Mouse (Mus musculus): ENCODE data around the gene Zfp691. TPM values are rescaled to one million over a fixed set of nuclear protein-coding genes. Genes with fewer than 3 reads are reported as not detected.
A peak's percentile ranks its signal among the peaks of the same experiment; 100 is the strongest.

Zfp691 gene
- polyA plus RNA-seq, 1 experiment from 2014 or later: 8.3 TPM

- peaks cover 14% of the 10 kb centered on the region for H3K4me1 ChIP-seq (replicated peaks)
- no peak overlapping the region for H3K4me2 ChIP-seq
- peaks cover 38% of the 10 kb centered on the region for H3K36me3 ChIP-seq
- no peaks in the 10 kb centered on the region for H3K27me3 ChIP-seq (replicated peaks)
- no peak overlapping the region for H3K4me3 ChIP-seq
- 4% methylated on average over 4 of the region's 4 CpGs for WGBS
- no peak overlapping the region for H3K9ac ChIP-seq
- ATAC-seq (ENCODE audit: insufficient number of reproducible peaks, low FRiP score): no peak
- no peak overlapping the region for H3K27ac ChIP-seq (ENCODE audit: poor library complexity, severe bottlenecking)
- no peaks in the 10 kb centered on the region for H3K9me3 ChIP-seq (replicated peaks)
Measured at GRCm38 (mm10) chr4:119167663-119168062, 6.3 kb downstream of the Zfp691 start.

GRCm38 (mm10) chr4:119167068-119167467 lies 6.9 kb downstream of the Zfp691 start:
- no peak for ATAC-seq (ENCODE audit: insufficient number of reproducible peaks, low FRiP score)
- no peaks in the 10 kb centered on the region for H3K9me3 ChIP-seq (replicated peaks)
- H3K27ac ChIP-seq (ENCODE audit: poor library complexity, severe bottlenecking): no peak overlapping the region
- 83% methylated on average over 4 of the region's 4 CpGs for WGBS
- H3K4me2 ChIP-seq: no peak overlapping the region
- no peak overlapping the region for H3K4me3 ChIP-seq
- no peak overlapping the region for H3K9ac ChIP-seq
- no peaks in the 10 kb centered on the region for H3K27me3 ChIP-seq (replicated peaks)
- H3K4me1 ChIP-seq (replicated peaks): peaks cover 9% of the 10 kb centered on the region
- peaks cover 36% of the 10 kb centered on the region for H3K36me3 ChIP-seq

DNA sequence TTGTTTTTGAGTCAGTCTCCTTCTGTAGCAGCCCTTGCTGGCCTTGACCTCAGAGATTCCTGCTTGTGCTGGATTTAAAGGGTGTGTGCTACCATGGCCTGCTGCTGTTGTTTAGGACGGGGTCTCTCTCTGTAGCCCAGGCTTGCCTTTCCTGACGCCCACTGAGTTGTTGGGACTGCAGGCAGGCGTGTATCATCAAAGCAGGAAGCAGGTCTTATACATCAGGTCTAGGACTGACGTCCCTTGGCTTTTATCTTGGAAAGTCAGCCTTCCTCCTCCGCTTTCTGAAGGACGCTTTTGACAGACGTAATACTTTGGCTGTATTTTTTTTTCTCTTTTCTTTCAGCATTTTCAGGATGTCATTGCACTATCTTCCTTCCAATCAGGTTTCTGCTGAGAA lies 8.1 kb downstream of the Zfp691 start:
- peaks cover 30% of the 10 kb centered on the region for H3K36me3 ChIP-seq

GRCm38 (mm10) chr4:119162990-119163389 lies 11.0 kb downstream of the Zfp691 start:
- no peak overlapping the region for H3K27ac ChIP-seq (ENCODE audit: poor library complexity, severe bottlenecking)
- H3K4me1 ChIP-seq (replicated peaks): no peaks in the 10 kb centered on the region
- no peaks in the 10 kb centered on the region; the same call in 1 of the 2 replicates for H3K9me3 ChIP-seq (replicated peaks)
- no peaks in the 10 kb centered on the region for H3K27me3 ChIP-seq (replicated peaks)
- no peak overlapping the region for H3K4me2 ChIP-seq
- ATAC-seq (ENCODE audit: insufficient number of reproducible peaks, low FRiP score): no peak
- 63% methylated on average over 4 of the region's 4 CpGs for WGBS
- no peak overlapping the region for H3K4me3 ChIP-seq
- peaks cover 1% of the 10 kb centered on the region; the same call in 1 of the 2 replicates for H3K36me3 ChIP-seq
- no peak overlapping the region for H3K9ac ChIP-seq

More for the DNA sequence above, 8.1 kb downstream of the Zfp691 start:
- Histone ChIP-seq H3K4me2 (no peak overlapping the region), H3K27ac (ENCODE audit: poor library complexity, severe bottlenecking) (no peak overlapping the region), H3K27me3 (replicated peaks) (no peaks in the 10 kb centered on the region), H3K9ac (no peak overlapping the region), H3K4me1 (replicated peaks) (no peaks in the 10 kb centered on the region), H3K9me3 (replicated peaks) (no peaks in the 10 kb centered on the region), H3K4me3 (no peak overlapping the region)
- WGBS: 49% methylated on average over 7 of the region's 7 CpGs
- ATAC-seq (ENCODE audit: insufficient number of reproducible peaks, low FRiP score): no peak

DNA sequence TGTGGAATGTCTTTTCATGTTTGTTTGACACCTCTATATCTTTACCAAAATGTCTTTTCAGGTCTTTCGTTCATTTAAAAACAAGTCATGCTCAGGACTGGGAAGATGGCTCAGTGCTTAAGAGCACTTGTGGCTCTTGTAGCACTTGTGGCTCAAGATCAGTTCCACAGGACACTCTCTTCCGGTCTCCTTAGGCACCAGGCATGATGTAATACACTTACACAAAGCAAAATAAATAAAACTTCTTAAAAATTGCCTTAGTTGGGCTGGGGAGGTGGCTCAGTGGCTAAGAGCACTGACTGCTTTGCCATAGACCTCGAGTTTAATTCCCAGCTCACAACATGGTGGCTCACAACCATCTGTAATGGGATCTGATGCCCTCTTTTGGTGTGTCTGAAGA lies 12.6 kb downstream of the Zfp691 start:
- Histone ChIP-seq H3K4me1 (replicated peaks) (no peaks in the 10 kb centered on the region), H3K9ac (no peak overlapping the region), H3K27me3 (replicated peaks) (no peaks in the 10 kb centered on the region), H3K4me2 (no peak overlapping the region), H3K4me3 (no peak overlapping the region), H3K36me3 (no peaks in the 10 kb centered on the region), H3K9me3 (replicated peaks) (no peaks in the 10 kb centered on the region; the same call in 1 of the 2 replicates), H3K27ac (ENCODE audit: poor library complexity, severe bottlenecking) (no peak overlapping the region)
- WGBS: 70% methylated on average over 3 of the region's 3 CpGs
- ATAC-seq (ENCODE audit: insufficient number of reproducible peaks, low FRiP score): no peak

- Histone ChIP-seq H3K4me2 (no peak overlapping the region), H3K9ac (no peak overlapping the region)
- 67% methylated on average over 5 of the region's 5 CpGs for WGBS
Measured at GRCm38 (mm10) chr4:119157891-119158290, 16.1 kb downstream of the Zfp691 start.

DNA sequence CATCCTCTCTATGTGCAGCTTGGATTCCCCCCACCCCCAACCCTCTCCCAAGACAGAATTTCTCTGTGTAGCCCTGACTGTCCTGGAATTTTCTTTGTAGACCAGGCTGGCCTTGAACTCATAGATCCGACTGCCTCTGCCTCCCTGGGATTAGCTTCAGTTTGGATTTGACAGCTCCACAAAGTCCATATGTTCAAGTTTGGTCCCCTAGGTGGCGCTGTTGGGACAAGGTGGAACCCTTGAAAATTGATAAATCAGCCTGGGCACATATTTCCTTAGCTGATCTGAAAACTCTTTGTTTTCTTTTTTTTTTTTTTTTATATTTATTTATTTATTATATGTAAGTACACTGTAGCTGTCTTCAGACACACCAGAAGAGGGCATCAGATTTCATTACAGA lies 16.8 kb downstream of the Zfp691 start:
- no peak overlapping the region for H3K27ac ChIP-seq (ENCODE audit: poor library complexity, severe bottlenecking)
- H3K4me1 ChIP-seq (replicated peaks): no peaks in the 10 kb centered on the region
- H3K9ac ChIP-seq: no peak overlapping the region
- no peak overlapping the region for H3K4me2 ChIP-seq
- no peak overlapping the region for H3K4me3 ChIP-seq
- WGBS: 37% methylated on average over 2 of the region's 2 CpGs
- ATAC-seq (ENCODE audit: insufficient number of reproducible peaks, low FRiP score): no peak
- no peaks in the 10 kb centered on the region for H3K27me3 ChIP-seq (replicated peaks)
- no peaks in the 10 kb centered on the region; the same call in 1 of the 2 replicates for H3K9me3 ChIP-seq (replicated peaks)
- H3K36me3 ChIP-seq: no peaks in the 10 kb centered on the region

More at GRCm38 (mm10) chr4:119157891-119158290, 16.1 kb downstream of the Zfp691 start:
- no peak for ATAC-seq (ENCODE audit: insufficient number of reproducible peaks, low FRiP score)
- H3K27ac ChIP-seq (ENCODE audit: poor library complexity, severe bottlenecking): no peak overlapping the region
- no peaks in the 10 kb centered on the region for H3K36me3 ChIP-seq
- no peaks in the 10 kb centered on the region; the same call in 1 of the 2 replicates for H3K9me3 ChIP-seq (replicated peaks)
- H3K27me3 ChIP-seq (replicated peaks): no peaks in the 10 kb centered on the region
- no peak overlapping the region for H3K4me3 ChIP-seq
- no peaks in the 10 kb centered on the region for H3K4me1 ChIP-seq (replicated peaks)

GRCm38 (mm10) chr4:119148741-119149140 lies 25.3 kb downstream of the Zfp691 start:
- Histone ChIP-seq H3K27me3 (replicated peaks) (peaks cover 31% of the 10 kb centered on the region), H3K9me3 (replicated peaks) (no peaks in the 10 kb centered on the region), H3K27ac (ENCODE audit: poor library complexity, severe bottlenecking) (no peak overlapping the region), H3K4me3 (no peak overlapping the region), H3K4me1 (replicated peaks) (peaks cover 9% of the 10 kb centered on the region; the same call in 1 of the 2 replicates), H3K9ac (no peak overlapping the region), H3K4me2 (no peak overlapping the region), H3K36me3 (no peaks in the 10 kb centered on the region)
- ATAC-seq (ENCODE audit: insufficient number of reproducible peaks, low FRiP score): no peak
- 68% methylated on average over 11 of the region's 11 CpGs for WGBS

DNA sequence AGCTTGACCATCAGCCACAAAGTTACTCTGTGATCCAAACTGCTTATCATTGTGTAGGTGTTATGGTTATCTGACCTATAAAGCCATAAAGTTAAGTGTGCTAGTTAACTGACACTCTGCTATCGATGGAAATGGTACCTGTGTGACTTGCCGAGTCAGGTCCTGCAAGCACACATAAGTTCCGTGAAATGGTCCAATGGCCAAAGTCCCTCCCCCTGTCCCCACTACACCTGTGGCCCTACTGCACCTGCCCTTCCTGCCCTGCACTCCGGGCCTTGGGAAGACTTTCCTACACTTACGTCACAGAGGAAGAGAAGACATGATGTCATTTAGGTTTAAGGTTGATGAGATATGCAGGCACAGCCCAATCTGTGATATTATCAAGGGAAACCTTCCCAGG lies 26.6 kb downstream of the Zfp691 start:
- 78% methylated on average over 5 of the region's 5 CpGs for WGBS
- ATAC-seq (ENCODE audit: insufficient number of reproducible peaks, low FRiP score): no peak
- Histone ChIP-seq H3K27ac (ENCODE audit: poor library complexity, severe bottlenecking) (no peak overlapping the region), H3K9ac (no peak overlapping the region), H3K4me3 (no peak overlapping the region), H3K4me1 (replicated peaks) (peaks cover 9% of the 10 kb centered on the region; the same call in 1 of the 2 replicates), H3K27me3 (replicated peaks) (peaks cover 31% of the 10 kb centered on the region), H3K9me3 (replicated peaks) (no peaks in the 10 kb centered on the region), H3K4me2 (no peak overlapping the region), H3K36me3 (no peaks in the 10 kb centered on the region)

DNA sequence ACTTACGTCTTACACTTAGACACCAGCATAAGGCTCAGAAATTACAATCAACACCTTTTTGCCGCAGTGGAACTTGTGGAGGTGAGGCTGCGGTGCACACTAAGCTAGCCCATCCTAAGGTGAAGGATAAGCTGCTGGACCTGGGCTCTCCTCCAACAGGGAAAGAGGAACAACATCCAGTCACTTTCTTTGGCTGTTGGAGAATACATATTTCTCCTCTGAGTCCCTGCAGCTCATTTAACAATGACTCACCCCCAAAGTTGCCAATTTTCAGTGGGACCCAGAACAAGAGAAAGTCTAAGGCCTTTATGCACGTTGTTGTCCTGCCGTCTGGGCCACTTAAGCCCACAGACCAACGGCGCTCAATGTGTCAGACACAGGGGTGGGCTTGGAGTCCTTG lies 27.2 kb downstream of the Zfp691 start:
- peaks cover 9% of the 10 kb centered on the region; the same call in 1 of the 2 replicates for H3K4me1 ChIP-seq (replicated peaks)
- H3K4me2 ChIP-seq: no peak overlapping the region
- peaks cover 29% of the 10 kb centered on the region for H3K27me3 ChIP-seq (replicated peaks)
- WGBS: 86% methylated on average over 7 of the region's 7 CpGs
- ATAC-seq (ENCODE audit: insufficient number of reproducible peaks, low FRiP score): no peak
- no peak overlapping the region for H3K27ac ChIP-seq (ENCODE audit: poor library complexity, severe bottlenecking)
- H3K36me3 ChIP-seq: no peaks in the 10 kb centered on the region
- no peaks in the 10 kb centered on the region for H3K9me3 ChIP-seq (replicated peaks)
- H3K4me3 ChIP-seq: no peak overlapping the region
- no peak overlapping the region for H3K9ac ChIP-seq

GRCm38 (mm10) chr4:119142230-119142871 lies 31.6 kb downstream of the Zfp691 start:
- Histone ChIP-seq H3K4me3 (peak overlapping the region; percentile 14; the same call in 1 of the 2 replicates), H3K9ac (no peak overlapping the region), H3K4me2 (peak overlapping the region; percentile 54), H3K9me3 (replicated peaks) (no peaks in the 10 kb centered on the region), H3K27me3 (replicated peaks) (peaks cover 4% of the 10 kb centered on the region), H3K4me1 (replicated peaks) (peaks cover 11% of the 10 kb centered on the region), H3K27ac (ENCODE audit: poor library complexity, severe bottlenecking) (no peak overlapping the region), H3K36me3 (peaks cover 12% of the 10 kb centered on the region)
- peak; percentile 80 for ATAC-seq (ENCODE audit: insufficient number of reproducible peaks, low FRiP score)
- WGBS: 25% methylated on average over 24 of the region's 24 CpGs

- 0 out of 2 replicates have a peak overlapping the region, but pooled peaks have one; percentile 5 for H3K4me2 ChIP-seq
- no peaks in the 10 kb centered on the region for H3K9me3 ChIP-seq (replicated peaks)
- H3K4me3 ChIP-seq: no peak overlapping the region
- H3K4me1 ChIP-seq (replicated peaks): peaks cover 11% of the 10 kb centered on the region
- 30% methylated on average over 10 of the region's 10 CpGs for WGBS
- no peak for ATAC-seq (ENCODE audit: insufficient number of reproducible peaks, low FRiP score)
- peak overlapping the region; percentile 42 for H3K27ac ChIP-seq (ENCODE audit: poor library complexity, severe bottlenecking)
- H3K27me3 ChIP-seq (replicated peaks): peaks cover 2% of the 10 kb centered on the region
- H3K36me3 ChIP-seq: peaks cover 24% of the 10 kb centered on the region
- no peak overlapping the region for H3K9ac ChIP-seq
Measured at GRCm38 (mm10) chr4:119141191-119141590, 32.8 kb downstream of the Zfp691 start.

Measured in heart, embryonic 12.5 days (tissue).